Mouse (Mus musculus) stomach, postnatal 0 days (tissue): ENCODE results near the gene Dapl1.

Source experiments
- CTCF ChIP-seq: IDR thresholded peaks from 2 replicates; pipeline ENCODE4 v1.5.1; 2016; ENCODE audit warnings: antibody characterized with exemption, low read depth, mild to moderate bottlenecking, moderate library complexity
- EP300 ChIP-seq: optimal IDR thresholded peaks from 2 replicates; pipeline ENCODE3; 2016; ENCODE audit warnings: antibody characterized with exemption

DNA sequence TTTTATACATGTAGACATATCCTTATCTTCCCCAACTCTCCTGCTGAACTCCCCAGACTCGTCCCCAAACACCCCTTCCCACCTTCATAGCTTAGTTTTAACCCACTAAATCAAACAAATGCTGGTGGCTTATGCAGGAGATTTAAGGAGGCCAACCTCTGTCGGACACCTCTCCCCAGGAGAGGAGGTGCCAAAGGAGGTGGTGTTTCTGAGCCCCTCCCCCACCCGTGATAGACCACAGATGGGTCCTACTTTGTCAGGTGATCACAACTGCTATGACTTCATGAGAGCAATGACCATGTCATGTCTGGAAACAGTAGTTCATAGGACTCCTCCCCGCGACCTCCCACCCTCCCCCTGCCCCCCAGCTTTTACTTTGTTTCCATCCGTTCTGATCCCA, 26.4 kb downstream of the Dapl1 start:
- TF ChIP-seq CTCF (no peak), EP300 (no peak)
